8 mouse cellular contexts compared by ENCODE assay signal in genomic region chr7:142284615-142285080, GRCm38 (mm10). TPM values are rescaled to one million over a fixed set of nuclear protein-coding genes. Genes with fewer than 3 reads are reported as not detected.
DNase-seq lines count a peak whose midpoint lies in the region; ATAC-seq lines count a peak whose summit lies in the region.

No protein-coding gene starts in this region.

- peak overlapping the region; percentile 93 for H3K4me2 ChIP-seq in intestine, embryonic 14.5 days (ENCODE audit: low read length)

- peak overlapping the region; percentile 82 for H3K9ac ChIP-seq in intestine, embryonic 14.5 days (ENCODE audit: low read length)

- no peaks in the 10 kb centered on the region for H3K27me3 ChIP-seq in intestine, embryonic 14.5 days (replicated peaks; ENCODE audit: control insufficient read depth, insufficient read depth, low read length)

- ATAC-seq in intestine, embryonic 14.5 days (replicated peaks; ENCODE audit: low FRiP score, low TSS enrichment, low read depth), result peak; percentile 73

- intact Hi-C loops in left cerebral cortex, postnatal 14 days (cut with DNase I), result loop anchor here (10.0 kb wide), 1 partner anchor 220 kb away; the partner anchor contains the start of gene Mob2

- peak; percentile 91 to 94 for DNase-seq in adrenal gland, adult 18-20 months (ENCODE audit: low spot score in 2 of 2)
- peak; percentile 97 for DNase-seq in embryo, embryonic 11 days
- DNase-seq in gastrocnemius, postnatal 25 days, result peak; percentile 69
- peak; percentile 99 for DNase-seq in intestine, embryonic 14.5 days (ENCODE audit: low spot score)
- peak; percentile 93 to 94 for DNase-seq in left cerebral cortex, postnatal 14 days (ENCODE audit: low spot score in 2 of 2)
- DNase-seq in mesoderm, embryonic 11.5 days (ENCODE audit: low read depth, low spot score), result peak; percentile 94
- DNase-seq in right cerebral cortex, postnatal 36 days (ENCODE audit: low spot score in 2 of 2), result peak; percentile 78 to 80
- peak; percentile 85 for DNase-seq in yolk sac, embryonic 10.5 days (ENCODE audit: low spot score)

- peak overlapping the region; percentile 94 for H3K27ac ChIP-seq in intestine, embryonic 14.5 days (ENCODE audit: low read depth)

- no peaks in the 10 kb centered on the region for H3K36me3 ChIP-seq in intestine, embryonic 14.5 days (ENCODE audit: control insufficient read depth, insufficient read depth, low read length)

- under 1% methylated on average over 19 of the region's 19 CpGs for WGBS in intestine, embryonic 14.5 days

- 0 out of 2 replicates have a peak, but pooled peaks cover 7% of the 10 kb centered on the region for H3K4me1 ChIP-seq in intestine, embryonic 14.5 days (replicated peaks; ENCODE audit: control insufficient read depth, insufficient read depth, low read length)

- peak overlapping the region; percentile 63 for H3K4me3 ChIP-seq in intestine, embryonic 14.5 days (ENCODE audit: low read depth, low read length)

- no peaks in the 10 kb centered on the region for H3K9me3 ChIP-seq in intestine, embryonic 14.5 days (ENCODE audit: control insufficient read depth, low read length)

RNA-seq across cellular contexts. Expression of gene Gm4559, which starts 10.5 kb away (rescaled TPM):
- not detected for total RNA-seq in adrenal gland, adult 18-20 months (2021)
- total RNA-seq in gastrocnemius, postnatal 25 days (2021), result not detected
- not detected in 2 replicates for polyA plus RNA-seq in intestine, embryonic 14.5 days (2014; fragmentation: Nextera tagmentation; extraction: Ambion mirVana)
- not detected for total RNA-seq in left cerebral cortex, postnatal 14 days (2021)

RNA-seq across cellular contexts. Expression of gene Krtap5-1, which starts 12.3 kb away (rescaled TPM):
- not detected for total RNA-seq in adrenal gland, adult 18-20 months (2021)
- total RNA-seq in gastrocnemius, postnatal 25 days (2021), result not detected
- 0.42 TPM in 1 of 2 replicates, not detected in the other for polyA plus RNA-seq in intestine, embryonic 14.5 days (2014; fragmentation: Nextera tagmentation; extraction: Ambion mirVana)
- not detected for total RNA-seq in left cerebral cortex, postnatal 14 days (2021)

RNA-seq across cellular contexts. Expression of gene Krtap5-4, which starts 18.7 kb away (rescaled TPM):
- total RNA-seq in adrenal gland, adult 18-20 months (2021), result not detected
- not detected for total RNA-seq in gastrocnemius, postnatal 25 days (2021)
- polyA plus RNA-seq in intestine, embryonic 14.5 days (2014; fragmentation: Nextera tagmentation; extraction: Ambion mirVana), result not detected in 2 replicates
- total RNA-seq in left cerebral cortex, postnatal 14 days (2021), result not detected

RNA-seq across cellular contexts. Expression of gene Gm2431, which starts 26.5 kb away (rescaled TPM):
- total RNA-seq in adrenal gland, adult 18-20 months (2021), result not detected
- total RNA-seq in gastrocnemius, postnatal 25 days (2021), result not detected
- polyA plus RNA-seq in intestine, embryonic 14.5 days (2014; fragmentation: Nextera tagmentation; extraction: Ambion mirVana), result not detected in 2 replicates
- total RNA-seq in left cerebral cortex, postnatal 14 days (2021), result not detected

RNA-seq across cellular contexts. Expression of gene Gm40460, which starts 43.8 kb away (rescaled TPM):
- not detected for total RNA-seq in adrenal gland, adult 18-20 months (2021)
- not detected for total RNA-seq in gastrocnemius, postnatal 25 days (2021)
- polyA plus RNA-seq in intestine, embryonic 14.5 days (2014; fragmentation: Nextera tagmentation; extraction: Ambion mirVana), result not detected in 2 replicates
- not detected for total RNA-seq in left cerebral cortex, postnatal 14 days (2021)

Comparison
In these comparisons a context has a peak if more than half of its experiments do, and no peak if none do; other contexts are left out.
1. Peak in every context shown above with its lines: DNase-seq, ATAC-seq, H3K4me3 ChIP-seq and H3K27ac ChIP-seq.